Mouse (Mus musculus) forebrain, embryonic 10.5 days (tissue): ENCODE results near the gene Hist2h2be. TPM values are rescaled to one million over a fixed set of nuclear protein-coding genes. Genes with fewer than 3 reads are reported as not detected.
"Not testable (repeated sequence)": the region's sequence is repeated elsewhere in the genome, so short reads cannot be mapped to it uniquely, and the experiment has no call there.

Source experiments
- DNase-seq: peaks from one replicate; pipeline ENCODE4 v3.0.0-alpha.2; 2017; ENCODE audit warnings: low spot score; ENCODE audit errors: extremely low spot score
- H3K27ac ChIP-seq: fragments of 300-500 bp; sonication (generic); 2 replicates; pipeline ENCODE4 v1.5.1; 2016; ENCODE audit warnings: mild to moderate bottlenecking
- H3K27me3 ChIP-seq: fragments of 300-500 bp; sonication (generic); 2 replicates; pipeline ENCODE4 v1.6.1; 2016; ENCODE audit warnings: mild to moderate bottlenecking; ENCODE audit not compliant: poor library complexity, severe bottlenecking
- H3K36me3 ChIP-seq: fragments of 300-500 bp; sonication (generic); replicated peaks from 2 replicates; pipeline ENCODE4 v1.6.1; 2016; ENCODE audit warnings: mild to moderate bottlenecking, moderate library complexity
- H3K4me1 ChIP-seq: fragments of 300-500 bp; sonication (generic); 2 replicates; pipeline ENCODE4 v1.6.1; 2016
- H3K4me3 ChIP-seq: fragments of 300-500 bp; sonication (generic); 2 replicates; pipeline ENCODE4 v1.5.1; 2016; ENCODE audit warnings: mild to moderate bottlenecking, moderate library complexity
- H3K9me3 ChIP-seq: fragments of 300-500 bp; sonication (generic); 2 replicates; pipeline ENCODE4 v1.6.1; 2016; ENCODE audit warnings: mild to moderate bottlenecking, moderate library complexity
- WGBS: fragments of 180-500 bp; shearing (Covaris S2); methylation state at CpG from one replicate; pipeline ENCODE4 v1.1.7; 2016; 5-methylcytosine and 5-hydroxymethylcytosine counted together
- polyA plus RNA-seq: library from polyadenylated mRNA; unstranded; fragments of >200 nt; fragmentation: Nextera tagmentation; extraction: Ambion mirVana; gene quantifications from 2 replicates; pipeline ENCODE4 v1.2.1, GENCODE M21; 2016

Gene Hist2h2be
- polyA plus RNA-seq, 1 experiment from 2014 or later: 15.5 TPM

DNA sequence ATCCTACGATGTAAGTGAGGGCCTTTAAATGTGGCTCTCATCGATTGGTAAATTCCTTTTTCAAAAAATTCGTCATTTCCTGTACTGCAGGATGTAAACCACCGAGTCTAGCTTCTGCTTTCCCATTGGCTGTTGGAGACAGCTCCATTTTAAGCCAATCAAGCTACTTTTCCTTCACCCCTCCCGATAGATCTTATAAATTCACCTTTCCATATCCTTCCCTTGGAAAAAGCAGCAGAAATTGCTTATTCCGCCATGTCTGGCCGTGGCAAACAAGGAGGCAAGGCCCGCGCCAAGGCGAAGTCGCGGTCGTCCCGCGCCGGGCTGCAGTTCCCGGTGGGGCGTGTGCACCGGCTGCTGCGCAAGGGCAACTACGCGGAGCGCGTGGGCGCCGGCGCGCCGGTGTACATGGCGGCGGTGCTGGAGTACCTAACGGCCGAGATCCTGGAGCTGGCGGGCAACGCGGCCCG, 1.2 kb upstream of the Hist2h2be start, which contains the start of the genes Bola1 and Hist2h2ab:
Gene Bola1, minus strand, starts transcription at position 49 of the 470 bp plus-strand sequence.
Gene Hist2h2ab, plus strand, starts transcription at position 205 of the 470 bp plus-strand sequence.
- under 1% methylated on average over 37 of the region's 37 CpGs for WGBS
- Histone ChIP-seq H3K4me3 (peak within 1 kb of the TSS; percentile 69), H3K27ac (peak within 1 kb of the TSS; percentile 95), H3K9me3 (no peaks in the 10 kb centered on the region), H3K36me3 (no peaks in the 10 kb centered on the region), H3K27me3 (no peaks in the 10 kb centered on the region), H3K4me1 (peaks cover 64% of the 10 kb centered on the region)
- peak; percentile 75 for DNase-seq

DNA sequence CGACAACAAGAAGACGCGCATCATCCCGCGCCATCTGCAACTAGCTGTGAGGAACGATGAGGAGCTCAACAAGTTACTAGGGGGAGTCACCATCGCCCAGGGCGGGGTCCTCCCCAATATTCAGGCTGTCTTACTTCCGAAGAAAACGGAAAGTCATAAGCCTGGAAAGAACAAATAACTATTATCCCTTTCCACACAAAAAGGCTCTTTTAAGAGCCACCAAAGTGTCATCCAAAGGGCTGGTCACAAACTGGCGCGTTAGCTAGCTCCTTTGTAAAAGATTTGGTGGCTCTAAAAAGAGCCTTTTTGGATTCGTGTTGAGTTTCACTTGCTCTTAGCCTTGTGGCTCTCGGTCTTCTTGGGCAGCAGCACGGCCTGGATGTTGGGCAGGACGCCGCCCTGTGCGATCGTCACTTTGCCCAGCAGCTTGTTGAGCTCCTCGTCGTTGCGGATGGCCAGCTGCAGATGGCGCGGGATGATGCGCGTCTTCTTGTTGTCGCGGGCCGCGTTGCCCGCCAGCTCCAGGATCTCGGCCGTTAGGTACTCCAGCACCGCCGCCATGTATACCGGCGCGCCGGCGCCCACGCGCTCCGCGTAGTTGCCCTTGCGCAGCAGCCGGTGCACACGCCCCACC, 671 bp upstream of the Hist2h2be start:
- peak overlapping the region; percentile 69 for H3K4me3 ChIP-seq
- H3K27me3 ChIP-seq, H3K36me3 ChIP-seq, H3K9me3 ChIP-seq: not testable (repeated sequence)
- H3K27ac ChIP-seq: peak overlapping the region; percentile 95
- WGBS: under 1% methylated on average over 43 of the region's 47 CpGs
- peak; percentile 60 for DNase-seq
- peaks cover 70% of the 10 kb centered on the region for H3K4me1 ChIP-seq

DNA sequence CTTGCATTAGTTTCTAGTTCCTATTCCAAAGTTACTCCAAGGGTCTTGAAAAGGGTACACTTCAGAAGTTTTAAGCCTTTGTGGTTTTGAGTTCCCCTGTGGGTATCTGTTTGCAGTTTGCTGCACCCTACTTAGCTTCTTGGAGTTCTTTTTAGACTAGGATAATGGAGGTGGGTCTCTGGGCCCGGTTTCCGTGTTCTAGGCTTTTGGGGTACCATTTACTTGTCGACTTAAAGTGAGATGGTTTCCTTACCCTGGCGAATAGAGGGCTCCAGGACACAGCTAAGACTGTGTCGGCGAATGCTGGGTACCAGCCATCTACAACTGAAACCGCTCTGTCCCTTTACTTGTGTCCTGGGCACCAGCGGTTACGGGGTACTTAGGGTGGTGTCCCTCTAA, 720 bp downstream of the Hist2h2be start:
- H3K36me3 ChIP-seq: no peaks in the 10 kb centered on the region
- H3K27ac ChIP-seq: peak overlapping the region; percentile 95
- no peaks in the 10 kb centered on the region for H3K27me3 ChIP-seq
- peak; percentile 30 for DNase-seq
- 17% methylated on average over 9 of the region's 9 CpGs for WGBS
- peak overlapping the region; percentile 69 for H3K4me3 ChIP-seq
- no peaks in the 10 kb centered on the region for H3K9me3 ChIP-seq
- H3K4me1 ChIP-seq: peaks cover 74% of the 10 kb centered on the region

DNA sequence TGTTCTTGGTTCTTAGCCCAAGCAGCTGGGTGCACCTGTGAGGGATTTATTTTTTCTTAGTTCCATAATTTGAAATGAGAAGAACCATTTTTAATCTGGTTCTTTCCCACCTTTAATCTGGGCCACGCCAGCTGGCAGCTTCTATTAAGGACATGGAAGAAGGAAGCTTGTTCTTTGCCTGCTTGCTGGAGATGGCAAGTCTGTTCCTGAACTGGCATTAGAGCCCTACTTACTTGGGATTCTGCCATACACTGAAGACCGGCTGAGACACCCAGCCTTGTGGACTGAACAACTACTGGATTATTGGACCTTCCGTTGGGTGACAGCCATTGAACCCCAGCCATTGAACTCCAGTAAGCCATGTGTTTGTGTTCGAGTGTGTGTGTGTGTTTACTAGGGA, 1.9 kb downstream of the Hist2h2be start:
- peaks cover 82% of the 10 kb centered on the region for H3K4me1 ChIP-seq

DNA sequence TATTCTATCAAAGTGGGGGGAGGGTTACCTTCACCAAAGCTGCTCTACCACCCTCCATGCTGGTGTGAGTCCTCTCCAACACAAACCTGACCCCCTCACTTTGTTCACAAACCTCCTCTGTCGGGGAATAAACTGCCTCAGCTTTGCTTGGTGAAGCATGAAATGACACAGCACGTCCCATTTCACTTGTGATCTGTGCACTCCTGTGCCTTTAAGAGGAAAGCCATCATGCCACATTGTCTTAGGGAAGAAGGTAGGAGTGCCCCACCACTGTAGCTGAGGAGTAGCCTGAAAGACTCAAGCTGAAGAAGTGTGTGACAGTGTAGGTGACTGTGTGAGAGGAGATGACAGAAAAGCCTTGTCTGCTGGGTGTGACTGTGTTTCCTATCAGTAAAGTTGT, 4.5 kb downstream of the Hist2h2be start:
- H3K27me3 ChIP-seq: no peaks in the 10 kb centered on the region
- H3K27ac ChIP-seq: peak overlapping the region; percentile 74
- H3K36me3 ChIP-seq: no peaks in the 10 kb centered on the region
- DNase-seq: no peak
- peaks cover 68% of the 10 kb centered on the region for H3K4me1 ChIP-seq
- H3K4me3 ChIP-seq: peak overlapping the region; percentile 20; the same call in 1 of the 2 replicates
- H3K9me3 ChIP-seq: no peaks in the 10 kb centered on the region
- WGBS: 9% methylated on average over 2 of the region's 2 CpGs

More for the DNA sequence above, 1.9 kb downstream of the Hist2h2be start:
- no peaks in the 10 kb centered on the region for H3K27me3 ChIP-seq
- H3K27ac ChIP-seq: peak overlapping the region; percentile 95; the same call in 1 of the 2 replicates
- 95% methylated on average over 4 of the region's 4 CpGs for WGBS
- H3K36me3 ChIP-seq: no peaks in the 10 kb centered on the region
- DNase-seq: no peak
- H3K4me3 ChIP-seq: peak overlapping the region; percentile 69
- H3K9me3 ChIP-seq: no peaks in the 10 kb centered on the region

DNA sequence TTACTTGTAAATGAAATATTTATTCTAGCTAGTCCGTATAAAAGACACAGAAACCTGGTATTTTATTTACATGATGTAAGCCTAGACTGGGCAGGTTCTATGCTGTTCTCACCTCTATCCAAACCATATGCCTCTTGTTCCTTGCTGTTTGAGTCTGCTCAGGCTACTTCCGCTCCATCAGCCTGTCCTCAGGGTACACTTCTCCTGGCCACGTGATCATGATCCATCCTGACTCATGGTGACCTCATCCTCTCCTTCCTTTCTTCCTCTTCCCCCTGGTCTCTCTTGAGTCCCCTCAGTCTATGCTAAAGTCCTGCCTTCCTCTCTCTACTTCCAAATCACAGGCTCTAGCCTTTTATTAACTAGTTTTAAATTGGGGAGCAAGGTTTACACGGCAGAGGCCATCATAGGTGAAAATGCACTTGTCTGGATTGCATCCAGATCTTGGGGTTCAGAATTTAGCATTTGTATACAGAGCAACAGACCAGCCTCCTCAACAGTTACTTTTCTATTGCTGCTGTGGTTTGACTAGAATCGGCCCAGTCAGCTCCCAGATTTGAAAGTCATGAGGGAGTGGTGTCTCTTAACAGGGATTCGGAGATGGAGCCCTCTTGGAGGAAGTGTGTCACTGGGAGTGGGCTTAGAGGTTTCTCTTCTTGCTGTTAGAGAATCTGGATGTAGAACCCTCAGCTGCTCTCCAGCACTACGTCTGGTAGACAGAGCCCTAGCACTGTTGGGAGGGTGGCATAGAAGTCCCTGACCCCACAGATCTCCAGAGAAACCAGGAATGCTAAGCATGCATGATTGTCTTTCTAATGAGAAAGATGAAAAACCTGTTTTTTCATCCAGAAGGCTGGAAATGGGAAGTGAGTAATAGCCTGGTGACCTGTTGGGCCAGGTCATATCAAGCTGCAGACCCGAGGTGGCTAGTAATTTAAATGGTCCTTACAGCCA, 6.1 kb downstream of the Hist2h2be start:
- 72% methylated on average over 8 of the region's 8 CpGs for WGBS
- H3K4me1 ChIP-seq: peaks cover 58% of the 10 kb centered on the region
- no peaks in the 10 kb centered on the region for H3K36me3 ChIP-seq
- no peaks in the 10 kb centered on the region for H3K9me3 ChIP-seq
- no peak for DNase-seq
- no peak overlapping the region; the same call in 1 of the 2 replicates for H3K4me3 ChIP-seq
- H3K27me3 ChIP-seq: no peaks in the 10 kb centered on the region
- peak overlapping the region; percentile 30; the same call in 1 of the 2 replicates for H3K27ac ChIP-seq

DNA sequence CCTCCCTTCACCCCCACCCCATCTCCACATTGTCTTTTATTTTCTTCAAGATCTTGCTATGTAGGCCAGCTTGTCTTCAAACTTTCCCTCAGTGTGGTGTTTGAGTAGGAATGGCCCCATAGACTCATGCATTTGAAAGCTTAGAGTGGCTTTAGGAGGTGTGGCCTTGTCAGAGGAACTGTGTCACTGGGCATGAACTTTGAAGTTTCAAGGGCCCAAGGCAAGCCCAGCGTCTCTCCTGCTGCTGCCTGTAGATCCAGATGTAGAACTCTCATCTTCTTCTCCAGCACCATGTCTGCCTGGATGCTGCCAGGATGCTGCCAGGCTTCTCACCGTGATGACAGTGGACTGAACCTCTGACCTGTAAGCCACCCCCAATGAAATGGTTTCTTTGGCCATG, 7.9 kb downstream of the Hist2h2be start:
- whole genome bisulfite sequencing: 85% methylated on average over 2 of the region's 2 CpGs

DNA sequence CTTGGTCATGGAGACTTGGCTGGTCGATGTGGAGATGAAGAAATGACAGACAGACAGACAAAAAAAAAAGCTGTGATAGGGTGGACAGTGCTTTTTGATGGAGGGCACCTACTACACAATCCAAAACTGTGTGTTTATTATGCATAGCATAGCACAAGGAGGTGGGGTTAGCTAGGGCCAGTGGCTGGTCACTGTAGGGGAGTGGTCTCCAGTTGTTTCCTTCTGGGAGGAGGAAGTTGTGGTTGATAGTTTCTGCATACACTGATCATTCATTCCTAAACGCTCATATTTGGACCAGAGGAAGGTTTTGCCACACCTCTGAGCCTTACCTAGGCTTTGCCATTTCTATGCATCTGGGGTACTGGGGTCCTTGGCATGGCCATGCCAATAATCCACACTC, 9.5 kb downstream of the Hist2h2be start:
- H3K27me3 ChIP-seq: no peaks in the 10 kb centered on the region
- H3K27ac ChIP-seq: no peak overlapping the region
- no peak for DNase-seq
- WGBS: 77% methylated on average over 2 of the region's 2 CpGs
- H3K4me3 ChIP-seq: no peak overlapping the region
- H3K36me3 ChIP-seq: no peaks in the 10 kb centered on the region
- no peaks in the 10 kb centered on the region for H3K9me3 ChIP-seq
- peaks cover 23% of the 10 kb centered on the region for H3K4me1 ChIP-seq

More for the DNA sequence above, 7.9 kb downstream of the Hist2h2be start:
- no peak for DNase-seq
- Histone ChIP-seq H3K27ac (no peak overlapping the region), H3K27me3 (no peaks in the 10 kb centered on the region), H3K9me3 (no peaks in the 10 kb centered on the region), H3K4me1 (peaks cover 39% of the 10 kb centered on the region), H3K4me3 (no peak overlapping the region), H3K36me3 (no peaks in the 10 kb centered on the region)

DNA sequence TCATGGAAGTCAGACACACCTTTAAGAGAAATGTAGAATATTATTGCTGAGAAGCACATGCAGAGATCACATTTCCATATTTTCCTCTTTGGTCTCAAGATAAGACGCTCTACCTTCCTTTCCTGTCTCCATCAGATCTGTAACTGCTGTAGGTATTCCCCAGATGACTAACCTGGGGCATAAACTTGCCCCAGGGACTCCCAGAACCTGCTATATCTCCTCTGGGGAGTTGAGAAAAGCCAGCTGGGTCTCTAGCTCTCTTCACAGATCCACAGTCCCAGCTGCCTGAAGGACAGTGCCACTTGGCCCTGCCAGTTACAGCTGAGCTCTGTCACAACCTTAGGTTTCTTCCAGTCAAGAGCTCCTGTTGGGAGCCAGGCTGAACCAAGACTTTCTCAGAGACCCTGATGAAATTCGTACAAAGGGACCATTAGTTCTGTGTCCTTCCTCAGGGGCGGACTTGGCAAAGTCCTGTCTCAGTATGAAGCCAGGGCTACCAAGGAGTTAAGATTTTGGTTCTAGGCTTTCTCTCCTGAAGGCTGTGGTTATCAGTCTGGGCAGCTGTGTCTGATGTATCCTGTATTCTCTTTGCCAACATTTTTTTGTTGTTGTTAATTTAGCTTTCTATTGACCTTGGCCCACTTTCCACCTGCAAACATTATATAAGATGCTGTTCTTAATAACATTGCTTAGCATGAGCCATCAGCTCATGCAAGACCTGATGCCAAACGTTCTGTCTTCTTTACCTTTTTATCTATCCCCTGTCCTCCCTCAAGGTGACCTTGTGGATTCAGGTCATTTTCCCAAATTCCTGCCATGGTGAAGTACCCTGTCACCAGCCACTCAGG, 10.2 kb downstream of the Hist2h2be start:
- no peaks in the 10 kb centered on the region for H3K9me3 ChIP-seq
- no peak for DNase-seq
- H3K27ac ChIP-seq: no peak overlapping the region
- H3K27me3 ChIP-seq: no peaks in the 10 kb centered on the region
- H3K4me3 ChIP-seq: no peak overlapping the region
- H3K4me1 ChIP-seq: peaks cover 16% of the 10 kb centered on the region
- WGBS: 81% methylated on average over 4 of the region's 4 CpGs
- no peaks in the 10 kb centered on the region for H3K36me3 ChIP-seq

DNA sequence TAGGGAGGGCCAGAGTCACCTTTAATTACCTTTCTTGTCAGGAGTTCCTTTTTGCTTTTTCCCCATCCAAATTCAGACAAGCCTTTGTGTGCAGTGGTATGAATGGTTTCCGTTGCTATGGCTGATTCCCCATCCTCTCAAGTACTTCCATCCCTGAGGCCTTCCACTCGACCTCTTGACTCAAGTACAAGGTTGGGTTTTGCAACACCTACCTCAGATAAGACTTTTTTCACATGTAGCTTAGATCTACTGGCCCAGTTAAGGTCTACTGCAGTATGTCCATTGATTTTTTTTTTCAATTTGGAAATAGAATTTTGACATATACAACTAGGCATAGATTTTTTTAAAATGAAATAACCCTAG, 10.8 kb downstream of the Hist2h2be start:
- Histone ChIP-seq H3K27ac (no peak overlapping the region), H3K36me3 (no peaks in the 10 kb centered on the region), H3K4me1 (peaks cover 13% of the 10 kb centered on the region), H3K27me3 (no peaks in the 10 kb centered on the region), H3K4me3 (no peak overlapping the region), H3K9me3 (no peaks in the 10 kb centered on the region)
- WGBS: 69% methylated on average over 2 of the region's 2 CpGs
- DNase-seq: no peak

DNA sequence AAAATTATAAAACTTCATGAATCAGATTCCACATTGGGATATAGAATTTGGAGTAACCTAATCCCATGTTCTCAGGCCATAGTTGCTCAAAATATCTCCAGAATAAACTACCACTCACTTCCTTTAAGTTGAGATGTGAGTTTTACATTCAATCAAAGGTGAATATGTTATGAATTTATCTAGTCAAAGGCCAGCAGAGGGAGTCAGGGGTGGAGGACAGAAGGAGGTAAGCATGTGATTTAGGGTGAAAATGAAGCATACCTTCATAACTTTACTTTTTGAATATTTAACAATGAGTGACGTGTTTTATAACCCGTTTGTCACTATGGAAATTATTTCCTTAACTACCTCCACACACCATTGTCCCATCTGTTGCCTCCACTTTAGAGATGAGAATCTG, 14.0 kb downstream of the Hist2h2be start:
- H3K4me1 ChIP-seq: peaks cover 18% of the 10 kb centered on the region
- 96% methylated on average over 2 of the region's 2 CpGs for WGBS
- H3K4me3 ChIP-seq: no peak overlapping the region
- no peak overlapping the region for H3K27ac ChIP-seq
- no peak for DNase-seq
- no peaks in the 10 kb centered on the region for H3K9me3 ChIP-seq
- H3K36me3 ChIP-seq: no peaks in the 10 kb centered on the region
- H3K27me3 ChIP-seq: no peaks in the 10 kb centered on the region

DNA sequence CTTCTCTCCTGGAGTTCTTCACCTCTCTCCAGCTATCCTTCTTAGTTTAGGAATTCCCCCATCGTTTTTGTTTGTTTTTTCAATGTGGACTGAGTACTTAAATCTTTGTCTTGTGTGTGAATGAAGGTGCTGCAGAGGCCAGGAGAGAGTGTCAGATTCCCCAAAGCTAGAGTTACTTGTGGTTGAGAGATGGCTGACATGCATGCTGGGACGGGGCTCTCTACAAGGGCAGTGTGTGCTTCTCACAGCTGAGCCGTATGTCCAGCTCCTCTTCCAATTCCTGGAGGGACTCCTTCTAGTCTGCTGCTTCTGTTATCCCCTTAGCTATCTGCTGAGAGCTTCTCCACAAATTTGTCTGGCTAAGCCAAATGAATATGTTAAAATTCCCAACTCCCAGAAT, 14.9 kb downstream of the Hist2h2be start:
- Histone ChIP-seq H3K27me3 (no peaks in the 10 kb centered on the region), H3K36me3 (no peaks in the 10 kb centered on the region), H3K4me1 (peaks cover 22% of the 10 kb centered on the region), H3K27ac (0 out of 2 replicates have a peak overlapping the region, but pooled peaks have one; percentile 26), H3K9me3 (no peaks in the 10 kb centered on the region), H3K4me3 (no peak overlapping the region)
- no peak for DNase-seq
- 68% methylated on average over 3 of the region's 3 CpGs for WGBS
